Mouse (Mus musculus) layer of hippocampus, adult 11-12 months (tissue): Measurements from ENCODE around the gene Trak1.

Experiments
- DNase-seq: peaks from one replicate; pipeline ENCODE4 v3.0.0; 2022; ENCODE audit warnings: low spot score

The Trak1 gene

GRCm38 (mm10) chr9:121373107-121373506 lies 75.8 kb downstream of the Trak1 start:
- DNase-seq, result no peak

DNA sequence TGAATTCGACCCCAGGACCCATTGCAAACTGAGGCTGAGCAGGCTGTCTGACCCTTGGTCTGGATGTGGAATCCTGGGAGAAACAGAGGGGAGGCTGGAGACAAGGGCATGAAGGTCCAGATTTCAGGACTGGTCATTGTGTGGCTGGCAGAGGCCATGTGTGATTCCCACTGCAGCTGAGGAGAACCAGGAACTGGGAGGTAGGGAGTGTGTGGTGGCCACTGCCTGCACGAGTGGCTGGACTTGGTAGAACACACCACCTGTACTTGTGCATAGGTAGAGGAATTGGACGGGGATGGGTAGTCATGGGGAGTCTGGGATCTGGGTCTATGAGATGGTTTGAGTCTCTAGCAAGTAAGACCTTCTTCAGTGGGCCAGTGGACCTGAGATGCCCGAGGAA lies 76.2 kb downstream of the Trak1 start:
- DNase-seq, result no peak

- DNase-seq, result no peak
These were observed 77.0 kb downstream of the Trak1 start for GRCm38 (mm10) chr9:121374076-121374863.

DNA sequence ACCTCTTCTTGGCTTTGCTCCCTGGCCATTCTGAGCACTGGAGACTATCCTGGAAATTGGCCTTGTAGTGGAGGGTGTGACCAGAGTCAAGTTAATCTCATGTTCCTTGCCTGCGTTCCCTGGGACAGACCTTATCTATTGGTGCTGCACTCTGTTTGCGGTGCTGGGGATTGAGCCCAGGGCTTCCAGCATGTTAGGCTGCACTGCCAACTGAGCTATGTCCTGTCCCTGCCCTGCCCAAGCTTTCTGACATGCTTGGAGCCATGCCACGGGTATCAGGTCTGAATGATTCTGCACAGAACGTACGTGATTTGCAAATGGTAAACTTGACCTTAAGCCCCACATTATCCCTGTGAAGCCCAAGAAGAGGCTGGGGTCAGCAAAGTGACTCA lies 77.6 kb downstream of the Trak1 start:
- DNase-seq, result no peak

DNA sequence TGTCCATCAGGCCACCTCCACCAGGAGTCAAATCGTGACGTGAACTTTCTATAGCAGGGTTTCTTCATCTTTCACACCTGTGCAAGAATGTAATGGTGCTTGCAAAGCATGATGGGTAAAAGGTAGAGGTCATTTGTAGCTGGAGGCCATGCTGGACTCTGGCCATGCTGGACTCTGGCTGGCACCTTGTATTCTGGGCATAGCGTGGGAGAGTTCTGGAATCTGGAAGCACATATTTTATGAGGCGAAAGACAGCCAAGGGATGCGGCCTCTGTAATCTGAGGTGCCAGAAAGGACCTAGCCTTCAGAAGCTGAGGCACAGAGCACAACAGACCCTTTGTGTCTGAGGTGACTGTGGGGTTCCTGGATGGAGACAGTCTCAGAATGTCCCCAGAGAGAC lies 78.8 kb downstream of the Trak1 start:
- no peak for DNase-seq

DNA sequence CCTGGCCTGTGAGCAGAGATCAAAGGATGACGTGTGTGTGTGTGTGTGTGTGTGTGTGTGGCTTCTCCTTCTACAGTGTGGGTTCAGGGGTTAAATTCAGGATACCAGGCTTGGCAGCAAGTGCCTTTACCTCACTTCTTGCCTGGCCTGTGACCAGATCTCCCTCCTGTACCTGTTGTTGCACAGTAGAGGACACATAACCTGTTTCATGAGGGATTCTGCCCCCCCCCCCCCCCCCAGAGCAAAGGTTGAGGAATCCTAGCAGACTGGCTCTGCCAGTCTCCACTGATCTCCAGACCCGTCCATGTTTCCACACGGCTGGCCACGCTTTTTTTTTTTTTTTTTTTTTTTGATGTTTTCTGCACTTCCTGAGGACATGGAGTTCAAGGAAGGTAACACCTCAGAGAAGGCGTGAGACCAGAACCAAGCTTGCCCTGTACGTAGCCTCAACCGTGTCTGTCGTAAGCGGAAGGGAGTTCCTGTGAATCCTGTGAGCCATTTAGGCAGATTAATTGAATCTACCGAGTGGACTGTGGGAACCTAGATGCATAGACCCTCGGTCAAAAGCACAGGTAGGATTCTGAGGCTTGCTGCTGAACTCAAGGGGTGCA lies 83.1 kb downstream of the Trak1 start:
- DNase-seq, result no peak

GRCm38 (mm10) chr9:121381678-121382297 lies 84.5 kb downstream of the Trak1 start:
- DNase-seq, result no peak

- DNase-seq, result peak; percentile 82
These were observed 85.3 kb downstream of the Trak1 start for GRCm38 (mm10) chr9:121382568-121382967.

- DNase-seq, result peak; percentile 83
These were observed 85.9 kb downstream of the Trak1 start for GRCm38 (mm10) chr9:121383180-121383586.

GRCm38 (mm10) chr9:121384620-121385019 lies 87.3 kb downstream of the Trak1 start:
- DNase-seq, result peak; percentile 75

DNA sequence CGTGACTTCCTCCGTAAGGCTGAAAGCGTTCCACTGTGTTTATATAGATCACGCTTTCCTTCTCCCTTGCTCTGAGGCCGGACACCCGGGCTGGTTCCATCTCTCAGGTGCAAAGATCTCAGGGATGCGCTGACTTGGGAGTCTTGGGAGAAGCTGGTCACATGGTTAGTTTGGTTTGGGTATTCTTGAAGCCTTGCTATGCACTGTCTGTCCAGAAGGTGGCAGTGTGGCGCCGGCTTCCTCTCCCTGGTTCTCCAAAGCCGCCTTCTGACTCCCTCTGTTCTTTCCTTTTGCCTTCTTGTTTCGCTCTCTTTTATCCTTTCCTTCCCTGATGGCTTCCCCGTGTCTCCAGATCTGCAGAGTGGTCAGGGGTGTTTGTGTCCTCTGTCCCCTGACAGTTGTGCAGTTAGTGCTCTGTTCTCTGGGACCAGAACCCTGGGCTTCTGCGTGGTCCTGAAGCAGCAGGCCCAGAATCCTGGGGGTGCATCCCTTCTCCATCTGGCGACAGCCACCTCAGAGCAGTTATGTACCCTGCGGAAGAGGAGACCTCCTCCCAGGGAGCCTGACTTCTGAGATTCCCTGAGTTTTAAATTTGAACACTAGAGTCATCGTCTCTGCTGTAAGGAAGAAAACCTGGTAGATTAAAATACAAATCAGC lies 87.9 kb downstream of the Trak1 start:
- peak; percentile 90 for DNase-seq

- no peak for DNase-seq
These were observed 88.5 kb downstream of the Trak1 start for GRCm38 (mm10) chr9:121385749-121386350.

DNA sequence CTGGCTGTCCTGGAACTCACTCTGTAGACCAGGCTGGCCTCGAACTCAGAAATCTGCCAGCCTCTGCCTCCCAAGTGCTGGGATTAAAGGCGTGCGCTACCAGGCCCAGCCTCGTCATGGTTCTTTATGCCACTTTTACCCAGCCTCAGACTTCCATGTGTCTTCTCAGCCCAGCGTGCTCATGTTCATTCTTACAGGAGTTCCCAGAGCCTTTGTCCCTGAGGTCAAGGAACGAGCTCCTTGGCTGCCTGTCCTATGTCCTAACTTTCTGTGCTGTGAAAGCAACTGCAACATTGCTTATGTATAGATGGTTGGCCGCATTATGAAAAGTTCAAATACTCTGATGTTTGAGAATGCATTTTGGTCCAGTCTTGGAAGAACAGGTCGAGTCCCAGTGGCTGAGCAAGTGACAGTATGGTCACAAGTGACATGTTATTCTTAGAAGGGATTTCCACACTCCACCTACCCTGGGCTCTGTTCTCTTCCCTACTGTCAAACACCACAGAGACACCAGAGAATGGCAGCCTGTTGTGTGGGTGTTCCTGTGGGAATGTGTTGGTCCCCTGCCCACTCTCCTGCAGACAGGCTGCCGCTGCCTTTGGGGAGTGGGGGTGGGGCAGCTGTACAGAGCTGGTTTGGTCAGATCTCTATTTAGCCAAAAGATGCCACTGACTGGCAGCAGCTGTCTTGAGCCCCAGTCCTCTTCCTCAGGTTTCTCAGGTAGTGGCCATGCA lies 90.4 kb downstream of the Trak1 start:
- peak; percentile 86 for DNase-seq

- no peak for DNase-seq
These were observed 91.1 kb downstream of the Trak1 start for GRCm38 (mm10) chr9:121388273-121388931.

GRCm38 (mm10) chr9:121389258-121389657 lies 92.0 kb downstream of the Trak1 start:
- DNase-seq, result no peak

GRCm38 (mm10) chr9:121391898-121392297 lies 94.6 kb downstream of the Trak1 start:
- DNase-seq, result no peak

GRCm38 (mm10) chr9:121392427-121392826 lies 95.1 kb downstream of the Trak1 start:
- DNase-seq, result peak; percentile 89

GRCm38 (mm10) chr9:121393104-121393503 lies 95.8 kb downstream of the Trak1 start:
- no peak for DNase-seq

DNA sequence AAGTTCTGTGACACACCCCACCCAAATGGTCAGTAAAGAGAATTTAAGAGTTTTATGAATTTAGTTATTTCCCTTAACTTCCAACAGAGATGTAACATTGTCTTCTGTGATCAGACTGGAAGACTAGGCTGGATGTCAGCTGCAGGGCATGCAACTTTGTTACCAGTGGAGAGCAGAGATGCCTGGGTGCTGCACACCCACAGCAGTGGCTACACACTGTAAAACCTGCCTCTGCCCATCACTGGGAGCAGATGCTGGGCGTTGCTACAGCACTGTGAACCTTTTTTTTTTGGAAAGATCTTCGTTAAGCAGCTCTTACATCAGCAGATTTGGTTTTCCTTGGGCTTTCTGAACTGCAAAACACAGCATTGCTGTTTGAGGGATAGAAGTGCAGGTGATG lies 97.6 kb downstream of the Trak1 start:
- DNase-seq, result no peak

- no peak for DNase-seq
These were observed 98.5 kb downstream of the Trak1 start for GRCm38 (mm10) chr9:121395812-121396211.
